Mouse (Mus musculus) CH12.LX (cell line): ENCODE results near the gene Zfp664. TPM values are rescaled to one million over a fixed set of nuclear protein-coding genes. Genes with fewer than 3 reads are reported as not detected.

Source experiments
- DNase-seq: peaks from one replicate; pipeline ENCODE4 v3.0.0-alpha.2; 2013; ENCODE audit errors: extremely low read depth
- H3K27ac ChIP-seq: 2 replicates; pipeline ENCODE4 v1.5.1; 2012; ENCODE audit warnings: low read depth, mild to moderate bottlenecking, control low read depth, moderate library complexity; ENCODE audit not compliant: insufficient read depth
- H3K27me3 ChIP-seq: replicated peaks from 2 replicates; pipeline ENCODE3; 2012; ENCODE audit warnings: inconsistent platforms
- H3K36me3 ChIP-seq, 2 experiments: replicated peaks in 1 of 2; 2 replicates each; pipeline versions ENCODE3 to v1.6.1; 2012; ENCODE audit warnings: inconsistent platforms in 1 of 2, low read length in 1 of 2, mild to moderate bottlenecking in 1 of 2, mixed read lengths in 1 of 2, moderate library complexity in 1 of 2; ENCODE audit not compliant: control insufficient read depth in 1 of 2, insufficient read depth in 1 of 2
- H3K4me1 ChIP-seq, 2 experiments: 2 replicates each; pipeline ENCODE4 v1.6.1; 2012; ENCODE audit warnings: inconsistent platforms in 1 of 2, moderate library complexity in 1 of 2; ENCODE audit not compliant: insufficient read depth in 2 of 2, control insufficient read depth in 1 of 2
- H3K4me2 ChIP-seq: 2 replicates; pipeline ENCODE4 v1.6.1; 2012; ENCODE audit warnings: low read depth, mild to moderate bottlenecking, control low read depth; ENCODE audit not compliant: poor library complexity, insufficient read depth, severe bottlenecking
- H3K4me3 ChIP-seq, 3 experiments: fragments of 150-350 bp in 1 of 3; sonication (generic) in 1 of 3; replicated peaks in 1 of 3; 2 replicates each; pipeline versions ENCODE3 to v1.5.1; 2011 to 2012; ENCODE audit warnings: low read depth in 2 of 3, low read length in 2 of 3, mild to moderate bottlenecking in 2 of 3, moderate library complexity in 2 of 3, control low read depth in 1 of 3, improper control_type of control experiment in 1 of 3, inconsistent platforms in 1 of 3, mixed read lengths in 1 of 3; ENCODE audit not compliant: poor library complexity in 1 of 3
- H3K79me2 ChIP-seq: replicated peaks from 2 replicates; pipeline ENCODE4 v1.6.1; 2012; ENCODE audit warnings: mild to moderate bottlenecking, moderate library complexity; ENCODE audit not compliant: control insufficient read depth, poor library complexity, insufficient read depth, severe bottlenecking; ENCODE audit errors: extremely low read depth
- H3K9ac ChIP-seq: 2 replicates; pipeline ENCODE4 v1.6.1; 2012; ENCODE audit warnings: low read depth, mild to moderate bottlenecking, control low read depth, moderate library complexity; ENCODE audit not compliant: insufficient read depth
- H3K9me3 ChIP-seq: replicated peaks from 2 replicates; pipeline ENCODE3; 2012; ENCODE audit warnings: low read length, inconsistent platforms, mixed read lengths
- BHLHE40 ChIP-seq: IDR thresholded peaks from 2 replicates; pipeline ENCODE4 v1.6.1; 2011; ENCODE audit warnings: mild to moderate bottlenecking, low read depth, low read length, improper control_type of control experiment
- CHD2 ChIP-seq: IDR thresholded peaks from 2 replicates; pipeline ENCODE4 v1.6.1; 2011; ENCODE audit warnings: low read length, improper control_type of control experiment
- CTCF ChIP-seq, 2 experiments: IDR thresholded peaks in 1 of 2; conservative IDR thresholded peaks in 1 of 2; 2 replicates each; pipeline ENCODE4 v1.5.1; 2011 to 2012; ENCODE audit warnings: low read depth in 2 of 2, low read length in 2 of 2, improper control_type of control experiment in 1 of 2, inconsistent platforms in 1 of 2, mild to moderate bottlenecking in 1 of 2, moderate library complexity in 1 of 2
- E2F4 ChIP-seq: IDR thresholded peaks from 2 replicates; pipeline ENCODE4 v1.6.1; 2011; ENCODE audit warnings: low read depth, low read length, improper control_type of control experiment; ENCODE audit not compliant: insufficient replicate concordance
- ELF1 ChIP-seq: IDR thresholded peaks from 2 replicates; pipeline ENCODE4 v1.6.1; 2014; ENCODE audit warnings: low read depth, mild to moderate bottlenecking, inconsistent platforms, low read length, improper control_type of control experiment
- ETS1 ChIP-seq: conservative IDR thresholded peaks from 2 replicates; pipeline ENCODE4 v1.6.1; 2012; ENCODE audit warnings: low read depth, mild to moderate bottlenecking, inconsistent platforms, low read length, improper control_type of control experiment, moderate library complexity
- GABPA ChIP-seq: IDR thresholded peaks from 2 replicates; pipeline ENCODE4 v1.6.1; 2012; ENCODE audit warnings: low read depth, low read length, improper control_type of control experiment, inconsistent platforms; ENCODE audit not compliant: insufficient replicate concordance
- HCFC1 ChIP-seq: IDR thresholded peaks from 2 replicates; pipeline ENCODE4 v1.6.1; 2012; ENCODE audit warnings: low read depth, mild to moderate bottlenecking, inconsistent platforms, low read length, improper control_type of control experiment
- IRF4 ChIP-seq: IDR thresholded peaks from 2 replicates; pipeline ENCODE4 v1.6.1; 2014; ENCODE audit warnings: low read depth, mild to moderate bottlenecking, inconsistent platforms, low read length, improper control_type of control experiment
- KAT2A ChIP-seq: IDR thresholded peaks from 2 replicates; pipeline ENCODE4 v1.6.1; 2012; ENCODE audit warnings: low read length, improper control_type of control experiment, inconsistent platforms; ENCODE audit not compliant: insufficient replicate concordance
- MAFK ChIP-seq: IDR thresholded peaks from 2 replicates; pipeline ENCODE4 v1.6.1; 2011; ENCODE audit warnings: low read length, improper control_type of control experiment; ENCODE audit not compliant: insufficient replicate concordance
- MAX ChIP-seq: IDR thresholded peaks from 2 replicates; pipeline ENCODE4 v1.6.1; 2011; ENCODE audit warnings: low read length, improper control_type of control experiment
- MAZ ChIP-seq: IDR thresholded peaks from 2 replicates; pipeline ENCODE4 v1.6.1; 2012; ENCODE audit warnings: low read depth, mild to moderate bottlenecking, inconsistent platforms, low read length, improper control_type of control experiment, moderate library complexity
- NRF1 ChIP-seq: IDR thresholded peaks from 2 replicates; pipeline ENCODE4 v1.6.1; 2014; ENCODE audit warnings: low read depth, mild to moderate bottlenecking, inconsistent platforms, low read length, improper control_type of control experiment, moderate library complexity
- POLR2AphosphoS2 ChIP-seq: IDR thresholded peaks from 2 replicates; pipeline ENCODE4 v1.6.1; 2011; ENCODE audit warnings: low read depth, low read length, improper control_type of control experiment
- SMC3 ChIP-seq: IDR thresholded peaks from 2 replicates; pipeline ENCODE4 v1.6.1; 2011; ENCODE audit warnings: low read depth, low read length, improper control_type of control experiment
- UBTF ChIP-seq: IDR thresholded peaks from 2 replicates; pipeline ENCODE4 v1.6.1; 2012; ENCODE audit warnings: low read depth, mild to moderate bottlenecking, inconsistent platforms, low read length, improper control_type of control experiment, moderate library complexity
- USF1 ChIP-seq: IDR thresholded peaks from 2 replicates; pipeline ENCODE4 v1.6.1; 2014; ENCODE audit warnings: low read depth, mild to moderate bottlenecking, inconsistent platforms, low read length, improper control_type of control experiment
- USF2 ChIP-seq: conservative IDR thresholded peaks from 2 replicates; pipeline ENCODE4 v1.6.1; 2011; ENCODE audit warnings: low read depth, low read length, improper control_type of control experiment
- ZMIZ1 ChIP-seq: IDR thresholded peaks from 2 replicates; pipeline ENCODE4 v1.6.1; 2012; ENCODE audit warnings: low read depth, mild to moderate bottlenecking, inconsistent platforms, low read length, improper control_type of control experiment
- ZNF384 ChIP-seq: IDR thresholded peaks from 2 replicates; pipeline ENCODE4 v1.6.1; 2012; ENCODE audit warnings: low read depth, low read length, improper control_type of control experiment, inconsistent platforms
- dilution Hi-C: fragments of 300-500 bp; cut with MboI; formaldehyde crosslinking; loops from 2 replicates; pipeline ENCODE4 v1.14.3; 2020; ENCODE audit warnings: low sequenced_read_pairs; ENCODE audit not compliant: extremely low pct_unique_long_range_greater_than_20kb, extremely low pct_ligation_motif_present
- in situ Hi-C: fragments of 300-500 bp; cut with MboI; formaldehyde crosslinking; loops from 3 replicates; pipeline ENCODE4 v1.14.3; 2019; ENCODE audit warnings: low sequenced_read_pairs, low pct_ligation_motif_present, low pct_unique_long_range_greater_than_20kb, mixed read lengths
- polyA plus RNA-seq: library from polyadenylated mRNA; unstranded; fragments of >175 nt; gene quantifications from 2 replicates; pipeline ENCODE4 v1.2.1, GENCODE M21; 2012; ENCODE audit warnings: low read depth; ENCODE audit not compliant: insufficient read length
- total RNA-seq, 2 experiments: library from RNA; depleted of rRNA; stranded (reverse); fragments of 300-350 nt in 1 of 2; fragments of >200 nt in 1 of 2; gene quantifications; 2 replicates each; pipeline ENCODE4 v1.2.3; 2012 to 2014

The Zfp664 gene
- total and polyA plus RNA-seq, 3 experiments: 7.4 to 14.3 (median 12.3) TPM

DNA sequence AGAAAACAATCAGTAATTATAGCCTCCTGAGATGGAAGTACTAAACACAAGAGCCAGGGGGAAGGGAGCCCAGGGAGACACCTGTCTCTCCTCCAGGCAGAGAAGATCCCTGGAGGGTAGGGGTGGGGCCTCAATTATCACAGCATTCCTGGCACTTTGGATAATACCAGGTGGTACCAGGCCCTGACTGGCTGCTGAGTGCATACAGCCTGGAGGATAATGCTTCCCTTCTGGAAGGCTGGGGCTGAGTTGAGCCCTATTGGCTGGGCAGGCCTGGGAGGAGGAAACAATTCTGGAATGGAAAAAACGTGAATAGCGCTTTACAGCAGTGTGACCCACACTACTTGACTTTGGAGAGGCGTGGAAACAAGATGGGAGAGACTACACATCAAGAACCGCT lies 10.9 kb upstream of the Zfp664 start:
- DNase-seq: no peak
- no peak overlapping the region for H3K27ac ChIP-seq
- no peak overlapping the region for H3K9ac ChIP-seq
- no peak overlapping the region for H3K4me3 ChIP-seq
- in situ Hi-C loops (loop anchor here (25.0 kb wide), 1 partner anchor 414 kb away; the partner anchor contains the start of genes Kmt5a and Sbno1), dilution Hi-C loops (no loop called here)
- no peaks in the 10 kb centered on the region for H3K79me2 ChIP-seq
- no peaks in the 10 kb centered on the region for H3K9me3 ChIP-seq
- H3K4me1 ChIP-seq: no peaks in the 10 kb centered on the region
- no peaks in the 10 kb centered on the region for H3K36me3 ChIP-seq
- H3K4me2 ChIP-seq: no peak overlapping the region
- TF ChIP-seq POLR2AphosphoS2 (no peak), MAFK (no peak), HCFC1 (no peak), E2F4 (no peak), UBTF (no peak), NRF1 (no peak)
- H3K27me3 ChIP-seq: peaks cover 4% of the 10 kb centered on the region

DNA sequence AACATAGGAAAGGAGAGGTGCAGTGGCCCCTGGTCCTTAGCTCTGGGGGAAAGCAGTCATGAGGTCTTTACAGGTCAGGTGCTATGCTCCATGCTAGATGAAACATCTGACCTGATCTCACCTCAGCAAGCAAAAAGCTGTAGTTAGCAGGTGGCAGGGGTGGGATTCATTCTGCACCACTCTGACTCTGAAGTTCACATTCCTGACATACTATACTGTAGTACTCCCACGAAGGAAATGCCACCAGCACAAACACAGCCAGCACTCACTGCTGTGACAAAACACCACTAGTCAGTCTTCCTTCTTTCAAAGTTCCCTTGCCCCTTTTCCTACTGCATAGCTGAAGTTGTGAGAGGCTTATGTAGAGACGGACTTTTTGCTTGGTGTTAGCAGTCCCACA lies 10.2 kb upstream of the Zfp664 start:
- Histone ChIP-seq H3K36me3 (no peaks in the 10 kb centered on the region), H3K9ac (no peak overlapping the region), H3K27me3 (peaks cover 7% of the 10 kb centered on the region), H3K4me2 (no peak overlapping the region), H3K27ac (no peak overlapping the region), H3K9me3 (no peaks in the 10 kb centered on the region), H3K4me1 (no peaks in the 10 kb centered on the region), H3K4me3 (no peak overlapping the region), H3K79me2 (no peaks in the 10 kb centered on the region)
- dilution Hi-C loops (no loop called here), in situ Hi-C loops (loop anchor here (25.0 kb wide), 1 partner anchor 415 kb away; the partner anchor contains the start of genes Kmt5a and Sbno1)
- DNase-seq: no peak
- no peak for TF ChIP-seq IRF4

DNA sequence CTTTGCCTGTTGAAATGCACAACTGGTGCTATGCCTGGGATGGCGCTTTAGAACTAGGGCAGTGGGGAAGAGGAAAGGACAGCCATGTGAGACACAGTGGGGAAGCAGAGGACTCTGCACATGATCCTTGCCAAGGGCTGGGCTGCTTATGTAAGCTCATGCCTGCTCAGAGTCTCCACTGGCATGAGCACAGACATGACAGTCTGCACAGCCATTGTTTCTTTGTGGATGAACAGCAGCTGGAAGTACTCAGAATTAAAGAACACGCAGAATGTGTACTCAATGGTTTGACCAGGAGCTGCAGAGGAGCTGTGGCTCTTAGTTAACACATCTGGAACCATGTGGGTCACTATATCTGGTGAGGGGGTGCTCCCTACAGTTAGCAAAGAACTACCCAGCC lies 9.4 kb upstream of the Zfp664 start:
- TF ChIP-seq MAZ (no peak), ETS1 (no peak), SMC3 (no peak), BHLHE40 (no peak), KAT2A (no peak), MAFK (no peak), ZMIZ1 (no peak), CTCF (conservative IDR thresholded peaks at IDR 0.05 in 1 of 2, IDR thresholded peaks at IDR 0.05 in 1 of 2; ENCODE audit: low read depth in 2 of 2, low read length in 2 of 2) (no peak), ZNF384 (no peak), USF1 (no peak), E2F4 (no peak), ELF1 (no peak), GABPA (no peak), USF2 (no peak), MAX (no peak), CHD2 (no peak)
- Histone ChIP-seq H3K27ac (no peak overlapping the region), H3K4me3 (no peak overlapping the region), H3K27me3 (peaks cover 12% of the 10 kb centered on the region), H3K9ac (no peak overlapping the region), H3K9me3 (no peaks in the 10 kb centered on the region), H3K36me3 (no peaks in the 10 kb centered on the region), H3K79me2 (no peaks in the 10 kb centered on the region), H3K4me2 (no peak overlapping the region), H3K4me1 (no peaks in the 10 kb centered on the region)
- dilution Hi-C loops: no loop called here
- in situ Hi-C loops: loop anchor here (25.0 kb wide), 1 partner anchor 416 kb away; the partner anchor contains the start of genes Kmt5a and Sbno1
- DNase-seq: no peak
